Comparison of ENCODE assay signal across 8 mouse cellular contexts in genomic region chr15:103239130-103239684, GRCm38 (mm10). TPM values are rescaled to one million over a fixed set of nuclear protein-coding genes. Genes with fewer than 3 reads are reported as not detected.
A peak's percentile ranks its signal among the peaks of the same experiment; 100 is the strongest.
DNase-seq lines count a peak whose midpoint lies in the region; ATAC-seq and TF ChIP-seq lines count a peak whose summit lies in the region.

No protein-coding gene starts in this region.

- TF ChIP-seq CTCF in bone marrow macrophage, adult 2 months (IDR thresholded peaks at IDR 0.05; ENCODE audit: low read depth, low read length): no peak
- TF ChIP-seq CTCF in spleen, adult 2 months (IDR thresholded peaks at IDR 0.05; ENCODE audit: extremely low read depth, insufficient read depth, insufficient read length, insufficient replicate concordance): no peak

- under 1% methylated on average over 26 of the region's 26 CpGs for WGBS in embryonic facial prominence, embryonic 15.5 days
- under 1% methylated on average over 26 of the region's 26 CpGs for WGBS in limb, embryonic 13.5 days
- WGBS in midbrain, embryonic 15.5 days: under 1% methylated on average over 26 of the region's 26 CpGs
- under 1% methylated on average over 26 of the region's 26 CpGs for WGBS in spleen, adult 2 months

- H3K27me3 ChIP-seq in embryonic facial prominence, embryonic 15.5 days: no peaks in the 10 kb centered on the region
- H3K27me3 ChIP-seq in limb, embryonic 13.5 days: no peaks in the 10 kb centered on the region
- no peaks in the 10 kb centered on the region for H3K27me3 ChIP-seq in midbrain, embryonic 15.5 days (replicated peaks)
- H3K27me3 ChIP-seq in spleen, adult 2 months (ENCODE audit: control insufficient read depth, insufficient read depth, low read length): no peaks in the 10 kb centered on the region

- peak overlapping the region; percentile 80 for H3K27ac ChIP-seq in bone marrow macrophage, adult 2 months (ENCODE audit: insufficient read depth, low read depth, low read length)
- peak overlapping the region; percentile 94 for H3K27ac ChIP-seq in embryonic facial prominence, embryonic 15.5 days (replicated peaks)
- peak overlapping the region; percentile 95 for H3K27ac ChIP-seq in limb, embryonic 13.5 days
- peak overlapping the region; percentile 93 for H3K27ac ChIP-seq in midbrain, embryonic 15.5 days
- peak overlapping the region; percentile 90 for H3K27ac ChIP-seq in spleen, adult 2 months (ENCODE audit: insufficient read depth, low read length)

- peak; percentile 91 for ATAC-seq in embryonic facial prominence, embryonic 15.5 days (ENCODE audit: insufficient number of reproducible peaks, low FRiP score, low TSS enrichment, low read depth)
- peak; percentile 92 for ATAC-seq in limb, embryonic 13.5 days (ENCODE audit: low FRiP score, low read depth)
- ATAC-seq in midbrain, embryonic 15.5 days (replicated peaks): peak; percentile 90

- H3K4me2 ChIP-seq in embryonic facial prominence, embryonic 15.5 days (replicated peaks): peak overlapping the region; percentile 55
- peak overlapping the region; percentile 62 for H3K4me2 ChIP-seq in limb, embryonic 13.5 days (replicated peaks)
- peak overlapping the region; percentile 76 for H3K4me2 ChIP-seq in midbrain, embryonic 15.5 days

- peaks cover 13% of the 10 kb centered on the region for H3K4me1 ChIP-seq in bone marrow macrophage, adult 2 months (ENCODE audit: control insufficient read depth, insufficient read depth, low read length)
- peaks cover 15% of the 10 kb centered on the region for H3K4me1 ChIP-seq in embryonic facial prominence, embryonic 15.5 days
- H3K4me1 ChIP-seq in limb, embryonic 13.5 days: peaks cover 43% of the 10 kb centered on the region
- H3K4me1 ChIP-seq in midbrain, embryonic 15.5 days: peaks cover 43% of the 10 kb centered on the region
- H3K4me1 ChIP-seq in spleen, adult 2 months (ENCODE audit: control insufficient read depth, insufficient read depth, insufficient read length): peaks cover 2% of the 10 kb centered on the region; the same call in 1 of the 2 replicates

- peak; percentile 84 to 86 for DNase-seq in B cell, adult 2 months
- DNase-seq in heart, adult 8-10 months (ENCODE audit: low spot score): peak; percentile 92
- DNase-seq in kidney, adult 9 months: peak; percentile 95
- peak; percentile 90 to 93 for DNase-seq in spleen, adult 2 months (ENCODE audit: low read depth in 1 of 2, low spot score in 2 of 2)

- no peak for TF ChIP-seq POLR2A in bone marrow macrophage, adult 2 months (IDR thresholded peaks at IDR 0.05; ENCODE audit: borderline replicate concordance, low read depth, low read length)
- no peak for TF ChIP-seq POLR2A in spleen, adult 2 months (IDR thresholded peaks at IDR 0.05; ENCODE audit: low read depth, low read length)

- H3K9ac ChIP-seq in embryonic facial prominence, embryonic 15.5 days: peak overlapping the region; percentile 33
- peak overlapping the region; percentile 63 for H3K9ac ChIP-seq in limb, embryonic 13.5 days
- H3K9ac ChIP-seq in midbrain, embryonic 15.5 days: peak overlapping the region; percentile 46

- H3K36me3 ChIP-seq in embryonic facial prominence, embryonic 15.5 days: peaks cover 38% of the 10 kb centered on the region
- peaks cover 51% of the 10 kb centered on the region for H3K36me3 ChIP-seq in limb, embryonic 13.5 days
- H3K36me3 ChIP-seq in midbrain, embryonic 15.5 days (replicated peaks): peaks cover 19% of the 10 kb centered on the region
- peaks cover 21% of the 10 kb centered on the region for H3K36me3 ChIP-seq in spleen, adult 2 months (ENCODE audit: control insufficient read depth, insufficient read depth, low read length)

- H3K9me3 ChIP-seq in embryonic facial prominence, embryonic 15.5 days (replicated peaks): no peaks in the 10 kb centered on the region
- peaks cover 3% of the 10 kb centered on the region; the same call in 1 of the 2 replicates for H3K9me3 ChIP-seq in limb, embryonic 13.5 days
- no peaks in the 10 kb centered on the region for H3K9me3 ChIP-seq in midbrain, embryonic 15.5 days

- H3K4me3 ChIP-seq in bone marrow macrophage, adult 2 months (ENCODE audit: insufficient read depth, low read length): peak overlapping the region; percentile 83
- H3K4me3 ChIP-seq in embryonic facial prominence, embryonic 15.5 days (replicated peaks): peak overlapping the region; percentile 72
- H3K4me3 ChIP-seq in limb, embryonic 13.5 days: peak overlapping the region; percentile 72
- H3K4me3 ChIP-seq in midbrain, embryonic 15.5 days: peak overlapping the region; percentile 59
- H3K4me3 ChIP-seq in spleen, adult 2 months (ENCODE audit: extremely low read depth, insufficient read depth, insufficient read length): peak overlapping the region; percentile 74

RNA-seq across cellular contexts. Expression of gene Cbx5, which starts 0.4 kb away (rescaled TPM):
- 33.5 and 37.2 TPM in 2 replicates for polyA plus RNA-seq in bone marrow macrophage, adult 2 months (2012; ENCODE audit: insufficient read depth, insufficient read length, missing spikeins)
- 84.3 and 86.2 TPM in 2 replicates for polyA plus RNA-seq in embryonic facial prominence, embryonic 15.5 days (2015; fragmentation: Nextera tagmentation; extraction: Ambion mirVana)
- total RNA-seq in heart, adult 8-10 months (2022): 10 to 100 TPM; 52.4 to 59.1 (median 57.0) TPM
- polyA plus RNA-seq in limb, embryonic 13.5 days (2015; fragmentation: Nextera tagmentation; extraction: Ambion mirVana): 153 and 166 TPM in 2 replicates
- 147 and 153 TPM in 2 replicates for polyA plus RNA-seq in midbrain, embryonic 15.5 days (2015; fragmentation: Nextera tagmentation; extraction: Ambion mirVana)
- 6.4 and 6.8 TPM in 2 replicates for polyA plus RNA-seq in spleen, adult 2 months (2012; rRNA removed)

RNA-seq across cellular contexts. Expression of gene Hnrnpa1, which starts 1.0 kb away (rescaled TPM):
- polyA plus RNA-seq in bone marrow macrophage, adult 2 months (2012; ENCODE audit: insufficient read depth, insufficient read length, missing spikeins): 154 and 160 TPM in 2 replicates
- 667 and 669 TPM in 2 replicates for polyA plus RNA-seq in embryonic facial prominence, embryonic 15.5 days (2015; fragmentation: Nextera tagmentation; extraction: Ambion mirVana)
- total RNA-seq in heart, adult 8-10 months (2022): 100 to 1,000 TPM; 134 to 164 (median 150) TPM
- 1,120 and 1,163 TPM in 2 replicates for polyA plus RNA-seq in limb, embryonic 13.5 days (2015; fragmentation: Nextera tagmentation; extraction: Ambion mirVana)
- polyA plus RNA-seq in midbrain, embryonic 15.5 days (2015; fragmentation: Nextera tagmentation; extraction: Ambion mirVana): 669 and 721 TPM in 2 replicates
- 62.6 and 65.2 TPM in 2 replicates for polyA plus RNA-seq in spleen, adult 2 months (2012; rRNA removed)

RNA-seq across cellular contexts. Expression of gene Nfe2, which starts 19.0 kb away (rescaled TPM):
- polyA plus RNA-seq in bone marrow macrophage, adult 2 months (2012; ENCODE audit: insufficient read depth, insufficient read length, missing spikeins): 0.88 and 1.7 TPM in 2 replicates
- 2.0 and 2.3 TPM in 2 replicates for polyA plus RNA-seq in embryonic facial prominence, embryonic 15.5 days (2015; fragmentation: Nextera tagmentation; extraction: Ambion mirVana)
- total RNA-seq in heart, adult 8-10 months (2022): 1 to 10 TPM in 2 of 4 experiments, under 1 TPM in 2; 0.31 to 2.6 (median 0.88) TPM
- 2.8 and 3.8 TPM in 2 replicates for polyA plus RNA-seq in limb, embryonic 13.5 days (2015; fragmentation: Nextera tagmentation; extraction: Ambion mirVana)
- polyA plus RNA-seq in midbrain, embryonic 15.5 days (2015; fragmentation: Nextera tagmentation; extraction: Ambion mirVana): 0.63 and 0.92 TPM in 2 replicates
- polyA plus RNA-seq in spleen, adult 2 months (2012; rRNA removed): 56.5 and 80.1 TPM in 2 replicates

RNA-seq across cellular contexts. Expression of gene Copz1, which starts 33.3 kb away (rescaled TPM):
- 129 and 132 TPM in 2 replicates for polyA plus RNA-seq in bone marrow macrophage, adult 2 months (2012; ENCODE audit: insufficient read depth, insufficient read length, missing spikeins)
- polyA plus RNA-seq in embryonic facial prominence, embryonic 15.5 days (2015; fragmentation: Nextera tagmentation; extraction: Ambion mirVana): 264 and 279 TPM in 2 replicates
- total RNA-seq in heart, adult 8-10 months (2022): 10 to 100 TPM; 48.9 to 55.0 (median 49.4) TPM
- 283 TPM in 2 replicates for polyA plus RNA-seq in limb, embryonic 13.5 days (2015; fragmentation: Nextera tagmentation; extraction: Ambion mirVana)
- 197 and 203 TPM in 2 replicates for polyA plus RNA-seq in midbrain, embryonic 15.5 days (2015; fragmentation: Nextera tagmentation; extraction: Ambion mirVana)
- polyA plus RNA-seq in spleen, adult 2 months (2012; rRNA removed): 43.2 and 46.8 TPM in 2 replicates

Comparison
In these comparisons a context has a peak if more than half of its experiments do, and no peak if none do; other contexts are left out.
1. Peak in every context shown above with its lines: DNase-seq, ATAC-seq, H3K4me3 ChIP-seq and H3K27ac ChIP-seq.
2. RNA of gene Nfe2, which starts 19.0 kb away (polyA plus RNA-seq): 56.5 to 80.1 TPM in spleen, adult 2 months; 2.8 to 3.8 TPM in limb, embryonic 13.5 days, 2.0 to 2.3 TPM in embryonic facial prominence, embryonic 15.5 days, 0.88 to 1.7 TPM in bone marrow macrophage, adult 2 months and 0.63 to 0.92 TPM in midbrain, embryonic 15.5 days; every median in the first group is over 10 times any median in the second.